Mouse (Mus musculus) kidney, adult 2 months (tissue): Measurements from ENCODE around the gene Zc3h4.

Source experiments
- CTCF ChIP-seq: fragments of 200-500 bp; conservative IDR thresholded peaks from 2 replicates; pipeline ENCODE4 v1.5.1; 2011; ENCODE audit warnings: low read depth, mild to moderate bottlenecking, control low read depth, low read length, moderate library complexity, mixed read lengths; ENCODE audit not compliant: insufficient read depth, insufficient read length
- POLR2A ChIP-seq: fragments of 200-500 bp; IDR thresholded peaks from one replicate; pipeline ENCODE4 v1.6.1; 2011; ENCODE audit warnings: low read depth, low read length, control low read depth

DNA sequence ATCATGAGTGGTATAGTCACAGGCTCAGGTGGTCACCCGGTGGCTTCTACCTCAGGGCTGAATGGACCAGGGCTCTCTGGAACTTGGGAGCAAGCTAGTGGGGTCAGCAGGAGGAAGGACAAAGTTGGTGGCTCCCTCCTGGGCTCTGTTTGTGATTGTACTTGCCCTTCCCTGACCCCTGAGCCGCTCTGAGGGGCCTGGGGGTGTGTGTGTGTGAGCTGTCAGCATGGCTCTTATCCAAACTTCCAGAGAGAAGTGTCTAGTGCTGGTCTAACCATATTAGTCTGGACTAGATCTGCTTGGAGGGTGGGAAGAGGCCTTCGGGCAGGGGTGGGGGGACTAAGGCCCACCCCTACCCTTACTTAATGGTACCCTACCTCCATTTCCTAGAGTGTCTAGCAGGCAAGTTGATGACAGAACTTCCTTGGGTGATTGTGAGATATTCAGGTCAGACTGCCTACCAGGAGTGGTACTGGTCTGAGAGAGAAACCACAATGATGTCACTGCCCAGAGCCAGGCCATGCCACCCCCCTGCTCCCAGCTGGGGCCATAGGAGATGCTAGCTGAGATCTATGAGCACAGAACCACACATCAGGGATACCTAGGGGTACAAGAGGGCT is 32.8 kb downstream of the Zc3h4 start:
- TF ChIP-seq CTCF (no peak), POLR2A (no peak)
